Mouse (Mus musculus) heart, embryonic 14.5 days (tissue): ENCODE measurements around the gene Adcy10. TPM values are rescaled to one million over a fixed set of nuclear protein-coding genes. Genes with fewer than 3 reads are reported as not detected.

Experiments used
- ATAC-seq: fragments of 200-750 bp; cut with Nextera tagmentation; 2 replicates; pipeline ENCODE4 v1.8.0; 2017; ENCODE audit warnings: low read depth, moderate TSS enrichment; ENCODE audit not compliant: insufficient number of reproducible peaks, insufficient read depth, low FRiP score
- H3K27ac ChIP-seq, 2 experiments: fragments of 200-500 bp in 1 of 2; fragments of 300-500 bp in 1 of 2; sonication (generic) in 1 of 2; replicated peaks in 1 of 2; 2 replicates each; pipeline ENCODE4 v1.5.1; 2012 to 2014; ENCODE audit warnings: low read depth in 2 of 2, low read length in 2 of 2, control low read depth in 1 of 2, mild to moderate bottlenecking in 1 of 2, mixed read lengths in 1 of 2; ENCODE audit not compliant: control insufficient read depth in 1 of 2, insufficient read depth in 1 of 2
- H3K27me3 ChIP-seq: fragments of 300-500 bp; sonication (generic); 2 replicates; pipeline ENCODE4 v1.6.1; 2014; ENCODE audit warnings: mild to moderate bottlenecking, low read length, control low read depth; ENCODE audit not compliant: control insufficient read depth, insufficient read depth
- H3K36me3 ChIP-seq: fragments of 300-500 bp; sonication (generic); 2 replicates; pipeline ENCODE4 v1.6.1; 2014; ENCODE audit warnings: mild to moderate bottlenecking, control low read depth, low read length, mixed read lengths; ENCODE audit not compliant: control insufficient read depth, insufficient read depth
- H3K4me1 ChIP-seq, 2 experiments: fragments of 200-500 bp in 1 of 2; fragments of 300-500 bp in 1 of 2; sonication (generic) in 1 of 2; 2 replicates each; pipeline ENCODE4 v1.6.1; 2012 to 2014; ENCODE audit warnings: low read length in 2 of 2, control low read depth in 1 of 2, mixed read lengths in 1 of 2; ENCODE audit not compliant: control insufficient read depth in 2 of 2, insufficient read depth in 2 of 2
- H3K4me2 ChIP-seq: fragments of 300-500 bp; sonication (generic); 2 replicates; pipeline ENCODE4 v1.6.1; 2014; ENCODE audit warnings: mild to moderate bottlenecking, low read length
- H3K4me3 ChIP-seq, 2 experiments: fragments of 200-500 bp in 1 of 2; fragments of 300-500 bp in 1 of 2; sonication (generic) in 1 of 2; 2 replicates each; pipeline ENCODE4 v1.5.1; 2012 to 2014; ENCODE audit warnings: low read length in 2 of 2, mild to moderate bottlenecking in 2 of 2, control low read depth in 1 of 2, low read depth in 1 of 2, moderate library complexity in 1 of 2; ENCODE audit not compliant: control insufficient read depth in 1 of 2, insufficient read depth in 1 of 2
- H3K9ac ChIP-seq: fragments of 300-500 bp; sonication (generic); 2 replicates; pipeline ENCODE4 v1.6.1; 2014; ENCODE audit warnings: mild to moderate bottlenecking, low read length
- H3K9me3 ChIP-seq: fragments of 300-500 bp; sonication (generic); 2 replicates; pipeline ENCODE4 v1.6.1; 2016; ENCODE audit warnings: low read length, control low read depth; ENCODE audit not compliant: control insufficient read depth
- WGBS: fragments of 180-500 bp; shearing (Covaris S2); extraction: QIAGEN DNeasy Blood & Tissue Kit; methylation state at CpG from one replicate; pipeline ENCODE4 v1.1.7; 2014; 5-methylcytosine and 5-hydroxymethylcytosine counted together
- polyA plus RNA-seq: library from polyadenylated mRNA; unstranded; fragments of >200 nt; fragmentation: Nextera tagmentation; extraction: Ambion mirVana; gene quantifications from 2 replicates; pipeline ENCODE4 v1.2.1, GENCODE M21; 2014

Gene Adcy10
- polyA plus RNA-seq, 1 experiment from 2014 or later: 0.09 TPM

- Histone ChIP-seq H3K27ac (no peak overlapping the region), H3K27me3 (no peaks in the 10 kb centered on the region), H3K4me1 (peaks cover 0 to 11% of the 10 kb centered on the region in 2 experiments; a peak in 1 of 4 replicates), H3K36me3 (no peaks in the 10 kb centered on the region), H3K4me3 (no peak overlapping the region), H3K4me2 (no peak overlapping the region), H3K9me3 (no peaks in the 10 kb centered on the region), H3K9ac (no peak overlapping the region)
- no peak for ATAC-seq
- WGBS: 64% methylated on average over 1 of the region's 1 CpGs
These were observed 13.5 kb upstream of the Adcy10 start for GRCm38 (mm10) chr1:165471490-165471889.

GRCm38 (mm10) chr1:165486108-165486507 is 1.1 kb downstream of the Adcy10 start:
- WGBS: 85% methylated on average over 2 of the region's 2 CpGs
- no peak overlapping the region for H3K27ac ChIP-seq
- ATAC-seq: no peak

GRCm38 (mm10) chr1:165489197-165489596 is 4.2 kb downstream of the Adcy10 start:
- Histone ChIP-seq H3K9me3 (no peaks in the 10 kb centered on the region), H3K4me2 (no peak overlapping the region), H3K4me3 (no peak overlapping the region), H3K9ac (no peak overlapping the region), H3K4me1 (no peaks in the 10 kb centered on the region), H3K36me3 (peaks cover 3% of the 10 kb centered on the region; the same call in 1 of the 2 replicates), H3K27ac (no peak overlapping the region), H3K27me3 (no peaks in the 10 kb centered on the region)
- ATAC-seq: no peak
- WGBS: 76% methylated on average over 4 of the region's 4 CpGs

More at GRCm38 (mm10) chr1:165486108-165486507, 1.1 kb downstream of the Adcy10 start:
- no peak overlapping the region for H3K4me2 ChIP-seq
- peaks cover 27% of the 10 kb centered on the region for H3K36me3 ChIP-seq
- no peak overlapping the region for H3K9ac ChIP-seq
- no peak overlapping the region for H3K4me3 ChIP-seq
- H3K4me1 ChIP-seq: no peaks in the 10 kb centered on the region
- H3K27me3 ChIP-seq: no peaks in the 10 kb centered on the region
- H3K9me3 ChIP-seq: no peaks in the 10 kb centered on the region

- no peaks in the 10 kb centered on the region for H3K27me3 ChIP-seq
- H3K4me2 ChIP-seq: no peak overlapping the region
- no peaks in the 10 kb centered on the region for H3K9me3 ChIP-seq
- no peak overlapping the region for H3K4me3 ChIP-seq
- H3K27ac ChIP-seq: no peak overlapping the region
- no peak for ATAC-seq
- WGBS: 48% methylated on average over 3 of the region's 3 CpGs
- H3K4me1 ChIP-seq: no peaks in the 10 kb centered on the region
- H3K9ac ChIP-seq: no peak overlapping the region
- no peaks in the 10 kb centered on the region for H3K36me3 ChIP-seq
These were observed 13.9 kb downstream of the Adcy10 start for GRCm38 (mm10) chr1:165498856-165499255.

- Histone ChIP-seq H3K27me3 (no peaks in the 10 kb centered on the region), H3K36me3 (no peaks in the 10 kb centered on the region), H3K4me3 (no peak overlapping the region), H3K4me1 (no peaks in the 10 kb centered on the region), H3K9ac (no peak overlapping the region), H3K9me3 (no peaks in the 10 kb centered on the region), H3K4me2 (no peak overlapping the region), H3K27ac (no peak overlapping the region)
- ATAC-seq: no peak
- 33% methylated on average over 10 of the region's 10 CpGs for WGBS
These were observed 18.5 kb downstream of the Adcy10 start for GRCm38 (mm10) chr1:165503307-165504024.

- Histone ChIP-seq H3K36me3 (no peaks in the 10 kb centered on the region), H3K9me3 (no peaks in the 10 kb centered on the region), H3K27ac (no peak overlapping the region), H3K4me2 (no peak overlapping the region), H3K4me3 (no peak overlapping the region), H3K4me1 (no peaks in the 10 kb centered on the region), H3K27me3 (no peaks in the 10 kb centered on the region), H3K9ac (no peak overlapping the region)
- no peak for ATAC-seq
- WGBS: 81% methylated on average over 6 of the region's 6 CpGs
These were observed 21.3 kb downstream of the Adcy10 start for GRCm38 (mm10) chr1:165506303-165506702.

GRCm38 (mm10) chr1:165510161-165510560 is 25.2 kb downstream of the Adcy10 start:
- Histone ChIP-seq H3K4me2 (no peak overlapping the region), H3K36me3 (no peaks in the 10 kb centered on the region), H3K4me1 (no peaks in the 10 kb centered on the region), H3K4me3 (no peak overlapping the region), H3K27me3 (no peaks in the 10 kb centered on the region), H3K9me3 (no peaks in the 10 kb centered on the region), H3K27ac (no peak overlapping the region), H3K9ac (no peak overlapping the region)
- no peak for ATAC-seq
- 90% methylated on average over 6 of the region's 6 CpGs for WGBS

- WGBS: 82% methylated on average over 7 of the region's 7 CpGs
These were observed 35.7 kb downstream of the Adcy10 start for GRCm38 (mm10) chr1:165520716-165521115.

More at GRCm38 (mm10) chr1:165520716-165521115, 35.7 kb downstream of the Adcy10 start:
- H3K4me2 ChIP-seq: no peak overlapping the region
- no peak overlapping the region for H3K9ac ChIP-seq
- H3K27me3 ChIP-seq: no peaks in the 10 kb centered on the region
- no peak overlapping the region for H3K27ac ChIP-seq
- no peaks in the 10 kb centered on the region for H3K36me3 ChIP-seq
- no peaks in the 10 kb centered on the region for H3K9me3 ChIP-seq
- H3K4me1 ChIP-seq: no peaks in the 10 kb centered on the region
- no peak overlapping the region for H3K4me3 ChIP-seq
- no peak for ATAC-seq
